15 mouse cellular contexts compared by ENCODE assay signal in genomic region chr2:115515470-115515869, GRCm38 (mm10).
A peak's percentile ranks its signal among the peaks of the same experiment; 100 is the strongest.
DNase-seq lines count a peak whose midpoint lies in the region; ATAC-seq and TF ChIP-seq lines count a peak whose summit lies in the region.
"Had no signal": no experiment of that assay in that cellular context is flagged by ENCODE, and none has a peak within 500 bp of the region (broad histone marks: within the 10 kb centered on the region; RNA-seq: fewer than 3 reads in every experiment).

No protein-coding gene starts in this region.

- no peaks in the 10 kb centered on the region for H3K27me3 ChIP-seq in heart, adult 2 months (ENCODE audit: control insufficient read depth, insufficient read depth, low read length)
- H3K27me3 ChIP-seq in kidney, adult 2 months (replicated peaks; ENCODE audit: control insufficient read depth, insufficient read depth, low read length): no peaks in the 10 kb centered on the region; the same call in 1 of the 2 replicates
- no peaks in the 10 kb centered on the region for H3K27me3 ChIP-seq in stomach, embryonic 14.5 days (ENCODE audit: control insufficient read depth, insufficient read depth, low read length)
- no peaks in the 10 kb centered on the region for H3K27me3 ChIP-seq in stomach, postnatal 0 days (ENCODE audit: control insufficient read depth, insufficient read depth, low read length)
- H3K27me3 ChIP-seq: heart, embryonic 12.5 days; stomach, embryonic 15.5 days had no signal

- no peak for TF ChIP-seq POLR2A in heart, adult 2 months (IDR thresholded peaks at IDR 0.05; ENCODE audit: insufficient read depth, low read depth, low read length)
- no peak for TF ChIP-seq POLR2A in kidney, adult 2 months (IDR thresholded peaks at IDR 0.05; ENCODE audit: low read depth, low read length)

- intact Hi-C loops in heart, adult 2 months (cut with DNase I): loop anchor here (2.0 to 10.0 kb wide), 3 partner anchors 342 to 589 kb away; no protein-coding TSS in a partner anchor

- no peak overlapping the region for H3K27ac ChIP-seq in heart, adult 2 months
- H3K27ac ChIP-seq in kidney, adult 2 months (ENCODE audit: insufficient read depth, low read depth, low read length): peak overlapping the region; percentile 50; the same call in 1 of the 2 replicates
- H3K27ac ChIP-seq in stomach, embryonic 14.5 days (ENCODE audit: low read length): peak overlapping the region; percentile 58; the same call in 1 of the 2 replicates
- H3K27ac ChIP-seq in stomach, postnatal 0 days (replicated peaks): no peak overlapping the region
- H3K27ac ChIP-seq: left cerebral cortex, adult 2 months; midbrain, embryonic 12.5 days had no signal

- no peak overlapping the region for H3K4me2 ChIP-seq in stomach, embryonic 14.5 days (replicated peaks; ENCODE audit: low read depth, low read length)
- H3K4me2 ChIP-seq in stomach, postnatal 0 days (replicated peaks; ENCODE audit: low read depth): no peak overlapping the region
- H3K4me2 ChIP-seq: heart, embryonic 12.5 days; midbrain, embryonic 12.5 days; stomach, embryonic 15.5 days had no signal

- H3K36me3 ChIP-seq in heart, adult 2 months (ENCODE audit: control insufficient read depth, insufficient read depth, low read length): no peaks in the 10 kb centered on the region
- no peaks in the 10 kb centered on the region for H3K36me3 ChIP-seq in kidney, adult 2 months (ENCODE audit: control insufficient read depth, insufficient read depth, low read length)
- no peaks in the 10 kb centered on the region for H3K36me3 ChIP-seq in stomach, embryonic 14.5 days (ENCODE audit: control insufficient read depth, insufficient read depth, low read length)
- no peaks in the 10 kb centered on the region for H3K36me3 ChIP-seq in stomach, postnatal 0 days (ENCODE audit: control insufficient read depth, insufficient read depth, low read length)
- H3K36me3 ChIP-seq: G1E; heart, embryonic 12.5 days; midbrain, embryonic 12.5 days; stomach, embryonic 15.5 days had no signal

- TF ChIP-seq EP300 in heart, adult 2 months (IDR thresholded peaks at IDR 0.05; ENCODE audit: insufficient read depth, low read depth, low read length): no peak
- no peak for TF ChIP-seq EP300 in stomach, postnatal 0 days (optimal IDR thresholded peaks at IDR 0.05)

- H3K4me1 ChIP-seq in heart, adult 2 months (ENCODE audit: control insufficient read depth, insufficient read depth, low read length): no peaks in the 10 kb centered on the region
- H3K4me1 ChIP-seq in kidney, adult 2 months (ENCODE audit: control insufficient read depth, insufficient read depth, low read length): no peaks in the 10 kb centered on the region
- peaks cover 13% of the 10 kb centered on the region; the same call in 1 of the 2 replicates for H3K4me1 ChIP-seq in stomach, embryonic 14.5 days (ENCODE audit: control insufficient read depth, insufficient read depth, low read length)
- no peaks in the 10 kb centered on the region; the same call in 1 of the 2 replicates for H3K4me1 ChIP-seq in stomach, postnatal 0 days (replicated peaks; ENCODE audit: control insufficient read depth, insufficient read depth)

- no peak overlapping the region for H3K4me3 ChIP-seq in heart, adult 2 months
- H3K4me3 ChIP-seq in kidney, adult 2 months (ENCODE audit: insufficient read depth, low read depth, low read length): no peak overlapping the region
- H3K4me3 ChIP-seq in stomach, embryonic 14.5 days (ENCODE audit: low read depth, low read length): no peak overlapping the region
- H3K4me3 ChIP-seq in stomach, postnatal 0 days (ENCODE audit: low read depth, low read length): no peak overlapping the region
- H3K4me3 ChIP-seq: heart, embryonic 12.5 days; left cerebral cortex, adult 2 months; midbrain, embryonic 12.5 days; stomach, embryonic 15.5 days had no signal

- H3K9me3 ChIP-seq in stomach, embryonic 14.5 days (ENCODE audit: control insufficient read depth, low read depth, low read length): no peaks in the 10 kb centered on the region
- no peaks in the 10 kb centered on the region for H3K9me3 ChIP-seq in stomach, postnatal 0 days (ENCODE audit: control insufficient read depth, low read length)
- H3K9me3 ChIP-seq: G1E; heart, embryonic 12.5 days; midbrain, embryonic 12.5 days; stomach, embryonic 15.5 days had no signal

- no peak for TF ChIP-seq CTCF in heart, adult 2 months (IDR thresholded peaks at IDR 0.05)
- no peak for TF ChIP-seq CTCF in kidney, adult 2 months (conservative IDR thresholded peaks at IDR 0.05; ENCODE audit: insufficient read depth, insufficient read length, low read depth, low read length)
- no peak for TF ChIP-seq CTCF in stomach, postnatal 0 days (IDR thresholded peaks at IDR 0.05; ENCODE audit: low read depth)

- ATAC-seq in stomach, embryonic 14.5 days (ENCODE audit: insufficient number of reproducible peaks, insufficient read depth, low FRiP score, low read depth): no peak
- no peak for ATAC-seq in stomach, postnatal 0 days (ENCODE audit: low FRiP score, low TSS enrichment)
- ATAC-seq: lung, postnatal 0 days had no signal

- WGBS in heart, adult 2 months: 82% methylated on average over 6 of the region's 6 CpGs
- 57% methylated on average over 6 of the region's 6 CpGs for WGBS in kidney, adult 2 months
- 72% methylated on average over 6 of the region's 6 CpGs for WGBS in stomach, embryonic 14.5 days
- 81% methylated on average over 6 of the region's 6 CpGs for WGBS in stomach, postnatal 0 days

- no peak overlapping the region for H3K9ac ChIP-seq in heart, adult 2 months (ENCODE audit: low read depth, low read length)
- H3K9ac ChIP-seq in stomach, embryonic 14.5 days (replicated peaks; ENCODE audit: low read depth, low read length): no peak overlapping the region
- no peak overlapping the region for H3K9ac ChIP-seq in stomach, postnatal 0 days (ENCODE audit: low read length)
- H3K9ac ChIP-seq: heart, embryonic 12.5 days; midbrain, embryonic 12.5 days; stomach, embryonic 15.5 days had no signal

- no peaks in the 10 kb centered on the region for H3K79me2 ChIP-seq in heart, adult 2 months (replicated peaks; ENCODE audit: control insufficient read depth, insufficient read depth, low read length)

- peak; percentile 53 for DNase-seq in heart, adult 11 months
- no peak for DNase-seq in heart, adult 2 months
- DNase-seq in kidney, adult 2 months: no peak
- no peak for DNase-seq in kidney, postnatal 10 days
- no peak for DNase-seq in stomach, postnatal 0 days (ENCODE audit: low spot score)
- no peak for DNase-seq in spleen, postnatal 14 days (ENCODE audit: low spot score in 2 of 2)
- no peak for DNase-seq in heart, postnatal 4 days
- DNase-seq: spleen, adult 18-20 months had no signal

Comparison
In these comparisons a context has a peak if more than half of its experiments do, and no peak if none do; other contexts are left out.
1. H3K27ac ChIP-seq: peak in kidney, adult 2 months (single experiment) and stomach, embryonic 14.5 days (single experiment); none in heart, adult 2 months (single experiment) and stomach, postnatal 0 days (single experiment).